Comparison of ENCODE assay signal across 11 mouse cellular contexts in genomic region chr1:137330634-137331033, GRCm38 (mm10).
A peak's percentile ranks its signal among the peaks of the same experiment; 100 is the strongest.
DNase-seq lines count a peak whose midpoint lies in the region; ATAC-seq and TF ChIP-seq lines count a peak whose summit lies in the region.
"Had no signal": no experiment of that assay in that cellular context is flagged by ENCODE, and none has a peak within 500 bp of the region (broad histone marks: within the 10 kb centered on the region; RNA-seq: fewer than 3 reads in every experiment).

No protein-coding gene starts in this region.

- H3K4me3 ChIP-seq in hindbrain, embryonic 14.5 days (replicated peaks; ENCODE audit: low read length), result no peak overlapping the region
- H3K4me3 ChIP-seq in lung, embryonic 14.5 days (ENCODE audit: low read depth, low read length), result no peak overlapping the region
- H3K4me3 ChIP-seq: embryonic facial prominence, embryonic 13.5 days; limb, embryonic 12.5 days; stomach, embryonic 15.5 days had no signal

- no peaks in the 10 kb centered on the region for H3K27me3 ChIP-seq in hindbrain, embryonic 14.5 days (ENCODE audit: control insufficient read depth, insufficient read depth, low read length)
- H3K27me3 ChIP-seq in lung, embryonic 14.5 days (ENCODE audit: insufficient read depth, low read length), result no peaks in the 10 kb centered on the region
- H3K27me3 ChIP-seq: embryonic facial prominence, embryonic 13.5 days; limb, embryonic 12.5 days; stomach, embryonic 15.5 days had no signal

- peak; percentile 99 for ATAC-seq in common myeloid progenitor, adult 5-6 weeks (replicated peaks; ENCODE audit: low read depth, poor library complexity, severe bottlenecking)
- ATAC-seq in hindbrain, embryonic 14.5 days (ENCODE audit: low FRiP score), result peak; percentile 71; the same call in 1 of the 2 replicates
- no peak for ATAC-seq in lung, embryonic 14.5 days (ENCODE audit: insufficient read depth)

- TF ChIP-seq CTCF in lung, embryonic 14.5 days (IDR thresholded peaks at IDR 0.05; ENCODE audit: low read depth), result peak; percentile 82

- H3K36me3 ChIP-seq in hindbrain, embryonic 14.5 days (replicated peaks; ENCODE audit: control insufficient read depth, insufficient read depth), result no peaks in the 10 kb centered on the region
- no peaks in the 10 kb centered on the region for H3K36me3 ChIP-seq in lung, embryonic 14.5 days (ENCODE audit: insufficient read depth)
- H3K36me3 ChIP-seq: embryonic facial prominence, embryonic 13.5 days; limb, embryonic 12.5 days; stomach, embryonic 15.5 days had no signal

- WGBS in hindbrain, embryonic 14.5 days, result 39% methylated on average over 3 of the region's 3 CpGs
- 18% methylated on average over 3 of the region's 3 CpGs for WGBS in lung, embryonic 14.5 days

- H3K4me2 ChIP-seq in hindbrain, embryonic 14.5 days (replicated peaks), result no peak overlapping the region
- H3K4me2 ChIP-seq in lung, embryonic 14.5 days, result no peak overlapping the region
- H3K4me2 ChIP-seq: embryonic facial prominence, embryonic 13.5 days; limb, embryonic 12.5 days; stomach, embryonic 15.5 days had no signal

- no peak overlapping the region for H3K27ac ChIP-seq in hindbrain, embryonic 14.5 days
- H3K27ac ChIP-seq in lung, embryonic 14.5 days (ENCODE audit: low read depth), result no peak overlapping the region
- H3K27ac ChIP-seq: stomach, embryonic 15.5 days had no signal

- 0 out of 2 replicates have a peak, but pooled peaks cover 6% of the 10 kb centered on the region for H3K4me1 ChIP-seq in hindbrain, embryonic 14.5 days (replicated peaks; ENCODE audit: control insufficient read depth, insufficient read depth, low read length)
- H3K4me1 ChIP-seq in lung, embryonic 14.5 days (ENCODE audit: insufficient read depth), result 0 out of 2 replicates have a peak, but pooled peaks cover 7% of the 10 kb centered on the region

- H3K9me3 ChIP-seq in hindbrain, embryonic 14.5 days (ENCODE audit: control insufficient read depth, low read length), result no peaks in the 10 kb centered on the region
- H3K9me3 ChIP-seq in lung, embryonic 14.5 days (ENCODE audit: low read depth, low read length), result no peaks in the 10 kb centered on the region
- H3K9me3 ChIP-seq: embryonic facial prominence, embryonic 13.5 days; limb, embryonic 12.5 days; stomach, embryonic 15.5 days had no signal

- peak; percentile 22 for DNase-seq in ovary, postnatal 14 days (ENCODE audit: low spot score)
- no peak for DNase-seq in ovary, postnatal 10 days (ENCODE audit: low spot score)
- DNase-seq in adrenal gland, adult 2 months, result peak; percentile 33
- DNase-seq in hindbrain, embryonic 14.5 days (ENCODE audit: low spot score), result peak; percentile 48
- peak; percentile 79 for DNase-seq in lung, embryonic 14.5 days
- peak; percentile 55 for DNase-seq in retina, postnatal 7 days (ENCODE audit: low read depth, low spot score)
- no peak for DNase-seq in yolk sac, embryonic 10.5 days (ENCODE audit: low spot score)

- no peak overlapping the region for H3K9ac ChIP-seq in hindbrain, embryonic 14.5 days
- no peak overlapping the region for H3K9ac ChIP-seq in lung, embryonic 14.5 days
- H3K9ac ChIP-seq: embryonic facial prominence, embryonic 13.5 days; limb, embryonic 12.5 days; stomach, embryonic 15.5 days had no signal

Comparison
In these comparisons a context has a peak if more than half of its experiments do, and no peak if none do; other contexts are left out.
1. DNase-seq: peak in ovary, postnatal 14 days (single experiment), adrenal gland, adult 2 months (single experiment), hindbrain, embryonic 14.5 days (single experiment), lung, embryonic 14.5 days (single experiment) and retina, postnatal 7 days (single experiment); none in ovary, postnatal 10 days (single experiment) and yolk sac, embryonic 10.5 days (single experiment).